Mouse (Mus musculus) CD4-positive, CD25-positive, alpha-beta regulatory T cell, adult 4 months (primary cell): ENCODE results near the gene Zc3h7b. TPM values are rescaled to one million over a fixed set of nuclear protein-coding genes. Genes with fewer than 3 reads are reported as not detected.
"Not testable (repeated sequence)": the region's sequence is repeated elsewhere in the genome, so short reads cannot be mapped to it uniquely, and the experiment has no call there.

ENCODE experiments used
- ATAC-seq: one replicate; pipeline ENCODE4 v1.8.0; 2017
- polyA plus RNA-seq, 2 experiments: library from polyadenylated mRNA; unstranded; fragments of 100-300 nt; shearing (Covaris generic); gene quantifications; one replicate each; pipeline ENCODE4 v1.2.1; 2017

The Zc3h7b gene
- 1 to 10 TPM; 5.4 to 7.3 TPM for polyA plus RNA-seq

DNA sequence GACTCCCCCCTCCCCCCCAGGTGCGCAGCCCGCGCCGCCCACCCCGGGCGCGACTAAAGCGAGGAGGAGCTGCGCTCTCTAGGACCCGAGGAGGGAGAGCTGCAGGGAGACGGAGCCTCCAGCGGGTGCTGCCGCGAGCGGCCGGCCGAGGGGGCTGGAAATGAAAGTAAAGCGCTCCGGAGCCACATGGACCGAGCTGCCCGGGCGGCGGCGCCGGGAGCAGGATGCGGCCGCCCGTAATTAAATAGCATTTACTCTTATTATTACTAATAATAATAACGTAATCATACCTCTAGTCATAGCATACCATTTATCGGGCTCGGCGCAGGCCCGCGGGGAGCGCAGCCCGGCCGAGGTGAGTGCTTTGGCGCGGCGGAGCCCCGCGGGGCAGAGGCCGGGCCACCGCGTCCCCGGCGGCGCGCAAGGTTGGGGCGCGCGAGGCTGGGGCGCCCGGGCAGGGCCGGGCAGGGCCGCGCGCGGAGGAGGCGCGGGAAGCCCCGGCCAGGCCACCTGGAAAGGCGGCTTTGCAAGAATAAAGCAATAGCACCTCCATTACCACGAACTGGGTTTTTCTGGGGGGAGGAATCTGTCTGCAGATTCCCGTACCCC, at the start of gene Zc3h7b, which contains the start of gene Rangap1:
Gene Zc3h7b (plus strand): TSS at position 66 of the 609 bp plus-strand sequence.
Gene Rangap1 (minus strand): TSS at position 539 of the 609 bp plus-strand sequence.
- peak; percentile 82 for ATAC-seq

GRCm38 (mm10) chr15:81697175-81697574, 47.7 kb upstream of the Zc3h7b start, which contains the start of gene Chadl:
TSS of gene Chadl (minus strand) at chr15:81697287.
- ATAC-seq, result no peak

GRCm38 (mm10) chr15:81697847-81698246, 47.0 kb upstream of the Zc3h7b start:
- peak; percentile 39 for ATAC-seq

GRCm38 (mm10) chr15:81698532-81698931, 46.3 kb upstream of the Zc3h7b start:
- no peak for ATAC-seq

DNA sequence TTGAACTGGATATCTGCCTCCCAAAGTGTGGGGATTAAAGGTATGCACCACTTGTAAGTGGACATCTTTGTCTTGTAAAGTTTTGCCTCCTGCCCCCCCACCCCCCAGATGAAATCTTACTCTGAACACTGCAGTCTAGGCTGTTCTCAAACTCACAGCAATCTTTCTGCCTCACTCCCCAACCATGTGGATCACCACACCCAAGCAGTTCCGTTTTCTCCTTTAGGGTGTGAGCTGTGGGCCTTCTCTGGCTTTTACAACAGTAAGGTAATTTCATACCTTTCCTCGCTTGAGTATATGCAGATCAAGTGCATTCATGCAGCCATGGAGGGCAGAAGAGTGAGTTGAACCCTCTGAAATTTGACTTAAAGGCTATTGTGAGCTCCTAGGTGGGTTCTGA, 44.7 kb upstream of the Zc3h7b start:
- ATAC-seq, result peak; percentile 43

- ATAC-seq, result peak; percentile 41
Observed at GRCm38 (mm10) chr15:81700601-81701000, 44.3 kb upstream of the Zc3h7b start.

DNA sequence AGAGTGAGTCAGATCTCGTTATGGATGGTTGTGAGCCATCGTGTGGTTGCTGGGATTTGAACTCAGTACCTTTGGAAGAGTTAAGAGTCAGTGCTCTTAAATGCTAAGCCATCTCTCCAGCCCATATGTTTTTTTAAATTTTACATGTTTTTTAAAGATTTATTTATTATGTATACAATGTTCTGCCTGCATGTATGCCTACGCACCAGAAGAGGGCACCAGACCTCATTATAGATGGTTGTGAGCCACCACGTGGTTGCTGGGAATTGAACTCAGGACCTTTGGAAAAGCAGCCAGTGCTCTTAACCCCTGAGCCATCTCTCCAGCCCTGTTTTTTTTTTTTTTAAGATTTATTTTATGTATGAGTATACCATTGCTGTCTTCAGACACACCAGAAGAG, 43.5 kb upstream of the Zc3h7b start:
- ATAC-seq, result not testable (repeated sequence)

DNA sequence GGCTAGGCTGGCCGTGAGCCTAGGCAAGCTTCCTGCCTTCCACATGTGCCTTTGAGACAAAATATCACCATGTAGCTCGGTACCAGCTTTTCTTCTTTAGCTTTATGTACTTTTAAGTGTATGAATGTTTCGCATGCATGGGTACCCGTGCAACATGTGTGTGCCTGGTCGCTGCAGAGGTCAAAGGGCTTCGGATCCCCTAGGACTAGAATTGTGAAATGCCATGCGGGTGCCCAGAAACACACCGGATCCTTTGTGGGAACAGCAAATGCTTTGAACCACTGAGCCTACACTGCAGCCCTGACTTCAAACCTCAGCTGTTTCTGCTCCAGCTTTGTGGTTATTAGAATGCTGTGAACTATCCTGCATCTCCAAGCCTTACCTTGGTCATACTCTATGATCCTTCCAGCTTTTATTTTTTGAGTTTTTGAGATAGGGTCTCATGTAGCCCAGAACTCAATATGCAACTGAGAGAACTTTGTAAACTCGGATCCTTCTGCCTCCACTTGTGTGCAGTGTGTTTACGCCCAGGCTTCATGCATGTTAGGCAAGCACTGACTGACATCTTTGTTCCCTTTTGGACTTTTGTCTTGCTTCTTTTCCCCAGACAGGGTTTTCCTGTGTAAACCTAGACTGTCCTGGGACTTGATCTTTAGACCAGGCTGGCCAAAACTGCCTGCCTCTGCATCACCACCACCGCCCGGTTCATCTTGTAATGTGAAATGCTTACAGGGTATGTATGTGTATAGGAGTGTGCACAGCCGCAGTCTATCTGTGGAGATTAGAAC, 42.4 kb upstream of the Zc3h7b start:
- ATAC-seq, result no peak

DNA sequence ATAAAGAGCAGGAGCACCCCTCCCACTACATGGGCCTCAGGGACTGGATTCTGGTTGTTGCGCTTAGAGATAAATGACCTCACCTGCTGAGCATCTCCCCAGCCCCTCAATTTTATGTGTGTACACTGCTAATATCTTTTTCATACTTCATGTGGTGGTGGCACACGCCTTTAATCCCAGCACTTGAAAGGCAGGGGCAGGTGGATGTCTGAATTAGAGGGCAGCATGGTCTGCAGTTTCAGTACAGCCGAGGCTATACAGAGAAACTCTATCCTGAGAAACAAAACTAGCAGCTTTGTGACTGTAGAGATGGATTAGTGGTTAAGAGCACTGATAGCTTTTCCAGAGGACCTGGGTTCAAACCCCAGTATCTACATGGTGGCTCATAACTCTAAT, 41.8 kb upstream of the Zc3h7b start:
- ATAC-seq, result no peak

DNA sequence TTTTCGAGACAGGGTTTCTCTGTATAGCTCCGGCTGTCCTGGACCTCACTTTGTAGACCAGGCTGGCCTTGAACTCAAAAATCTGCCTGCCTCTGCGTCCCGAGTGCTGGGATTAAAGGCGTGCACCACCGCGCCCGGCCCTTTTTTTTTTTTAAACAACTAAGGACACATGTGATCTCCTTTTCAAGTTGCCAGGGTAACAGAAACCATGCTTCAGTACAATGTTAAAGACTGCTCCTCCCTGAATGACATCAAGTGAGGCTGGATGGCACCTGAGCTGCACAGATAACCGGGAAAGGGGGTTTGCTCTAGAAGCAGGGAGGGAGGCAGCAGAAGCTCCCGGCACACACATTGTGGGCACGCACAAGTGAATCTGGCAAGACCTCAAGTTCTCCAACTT, 35.9 kb upstream of the Zc3h7b start:
- ATAC-seq, result no peak

DNA sequence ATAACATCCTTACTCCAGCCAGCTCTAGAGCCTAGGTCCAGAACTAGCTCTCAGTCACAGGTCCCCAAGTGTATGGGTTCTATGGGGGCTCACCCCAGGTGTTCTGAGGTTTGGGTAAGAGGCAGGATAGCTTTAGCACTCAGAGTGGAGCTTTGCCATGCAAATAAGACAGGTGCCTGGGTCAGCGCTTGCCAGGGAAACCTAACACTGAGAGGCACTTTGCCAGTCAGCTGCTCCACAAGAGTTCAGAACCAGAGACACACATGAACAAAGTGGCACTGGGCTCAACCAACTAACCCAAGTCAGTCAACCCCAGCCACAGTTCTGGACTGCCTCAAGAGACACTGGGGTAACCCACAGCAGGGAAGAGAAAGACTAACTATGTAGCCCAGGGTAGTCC, 35.2 kb upstream of the Zc3h7b start:
- ATAC-seq, result no peak

DNA sequence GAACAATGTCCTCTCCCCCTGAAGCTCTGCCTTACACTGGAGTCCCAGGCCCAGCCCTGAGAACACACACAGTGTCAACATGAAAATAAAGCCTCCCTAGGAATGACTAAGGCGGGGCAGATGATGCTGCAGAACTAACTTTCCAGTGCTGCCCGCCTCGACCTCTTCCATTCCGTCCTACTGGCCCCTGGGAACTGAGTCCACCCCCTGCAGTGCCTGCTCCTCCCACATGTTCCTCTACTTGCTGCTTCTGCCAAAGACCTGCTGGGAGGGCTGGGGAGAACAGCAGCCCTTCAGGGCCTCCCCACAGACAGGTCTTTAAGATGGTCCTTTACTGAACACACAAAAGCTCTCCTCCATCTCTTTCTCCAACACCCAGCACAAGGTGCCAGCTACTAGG, 34.1 kb upstream of the Zc3h7b start:
- no peak for ATAC-seq

- no peak for ATAC-seq
Observed at GRCm38 (mm10) chr15:81713742-81714141, 31.1 kb upstream of the Zc3h7b start.

- no peak for ATAC-seq
Observed at GRCm38 (mm10) chr15:81718336-81719138, 26.3 kb upstream of the Zc3h7b start.

DNA sequence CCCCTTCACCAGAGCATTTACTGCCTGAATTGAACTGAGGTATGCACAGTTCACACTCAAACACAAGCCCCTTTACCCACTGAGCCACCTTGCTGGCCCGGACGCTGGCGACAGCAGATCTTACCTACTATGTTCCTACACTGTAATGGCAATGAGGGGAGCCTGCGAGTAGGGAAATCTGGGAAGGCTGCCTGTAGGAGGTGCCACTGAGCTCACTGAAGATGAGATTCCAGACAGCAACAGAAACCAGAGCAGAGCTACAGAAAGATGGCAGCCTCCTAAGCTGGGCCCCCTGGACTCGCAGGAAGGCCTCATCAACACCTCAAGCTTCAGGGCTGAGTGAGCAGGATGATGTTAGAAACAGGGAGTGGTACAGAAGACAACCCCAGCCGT, 25.7 kb upstream of the Zc3h7b start:
- ATAC-seq, result no peak

GRCm38 (mm10) chr15:81722361-81722760, 22.5 kb upstream of the Zc3h7b start:
- ATAC-seq, result no peak

DNA sequence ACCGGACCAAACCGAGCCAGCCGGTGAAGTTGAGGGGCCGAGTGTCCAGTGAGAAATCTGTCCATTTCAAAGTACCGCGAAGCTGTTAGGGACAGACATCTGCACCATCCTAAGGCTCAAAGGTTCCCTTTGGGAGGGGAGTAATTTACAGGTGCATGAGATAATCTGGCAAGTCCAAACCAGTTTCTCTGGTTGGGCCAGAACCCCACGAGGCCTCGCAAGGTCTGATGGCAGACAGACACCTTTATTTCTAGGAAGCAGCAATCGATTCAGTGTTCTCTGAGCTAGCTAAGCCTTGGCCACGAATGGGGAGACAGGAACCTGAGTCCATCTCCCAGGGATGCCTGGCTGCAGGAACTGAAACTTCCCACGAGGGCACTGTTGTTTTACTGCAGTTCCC, 21.2 kb upstream of the Zc3h7b start:
- ATAC-seq, result no peak

GRCm38 (mm10) chr15:81725965-81726364, 18.9 kb upstream of the Zc3h7b start:
- ATAC-seq, result no peak

DNA sequence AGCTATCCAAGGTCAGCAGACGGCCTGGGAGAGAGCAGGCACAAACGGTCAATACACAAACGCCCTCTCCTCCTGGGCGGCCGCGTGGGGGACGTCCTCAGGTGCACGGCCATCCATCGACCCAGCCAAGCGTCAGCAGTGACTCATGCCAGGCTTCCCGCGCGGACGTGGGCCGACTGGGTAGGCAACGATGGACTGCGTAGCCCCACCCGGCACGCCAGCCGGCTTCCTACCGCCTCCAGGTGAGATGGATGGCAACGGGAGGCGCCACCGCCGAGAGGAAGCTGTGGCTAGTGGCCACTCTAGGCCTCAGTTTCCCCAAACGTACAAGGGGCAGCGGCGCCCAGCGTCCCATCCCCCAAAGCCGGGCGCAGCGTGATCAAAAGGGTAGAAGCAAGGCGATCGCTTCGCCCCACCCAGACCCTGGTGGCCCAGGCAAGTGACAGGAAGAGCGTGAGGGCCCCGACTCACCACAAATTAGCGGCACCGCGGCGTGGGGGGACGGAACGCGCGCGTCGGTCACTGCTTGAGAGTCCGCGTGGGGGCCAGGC, 15.5 kb upstream of the Zc3h7b start:
- peak; percentile 23 for ATAC-seq

- ATAC-seq, result peak; percentile 98
Observed at GRCm38 (mm10) chr15:81729792-81730635, 14.8 kb upstream of the Zc3h7b start.

DNA sequence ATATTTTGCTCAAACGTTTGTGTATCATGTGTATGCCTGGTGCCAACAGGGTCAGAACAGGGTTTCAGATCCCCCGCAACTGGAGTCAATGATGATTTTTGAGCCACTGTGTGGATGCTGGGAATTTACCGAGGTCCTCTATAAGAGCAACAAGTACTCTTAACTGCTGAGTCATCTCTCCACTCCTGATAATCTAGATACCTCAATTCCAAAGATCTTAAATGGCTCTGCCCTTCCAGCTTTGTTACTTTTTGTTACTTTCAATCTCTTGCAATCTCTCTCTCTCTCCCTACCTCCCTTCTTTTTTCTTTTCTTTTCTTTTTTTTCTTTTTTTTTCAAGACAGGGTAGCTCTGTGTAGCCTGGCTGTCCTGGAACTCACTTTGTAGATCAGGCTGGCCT, 9.8 kb upstream of the Zc3h7b start:
- no peak for ATAC-seq

- ATAC-seq, result no peak
Observed at GRCm38 (mm10) chr15:81739296-81739695, 5.6 kb upstream of the Zc3h7b start.
